Mouse (Mus musculus) ES-E14 (cell line): ENCODE data around the gene Megf11. TPM values are rescaled to one million over a fixed set of nuclear protein-coding genes. Genes with fewer than 3 reads are reported as not detected.

Source experiments
- DNase-seq: peaks from one replicate; pipeline ENCODE4 v3.0.0-alpha.2; 2013; ENCODE audit warnings: low read depth, low spot score
- H3K27ac ChIP-seq: 2 replicates; pipeline ENCODE4 v1.5.1; 2012; ENCODE audit warnings: low read depth, mild to moderate bottlenecking, low read length, moderate library complexity, mixed read lengths; ENCODE audit not compliant: poor library complexity, insufficient read depth, severe bottlenecking
- H3K36me3 ChIP-seq: 2 replicates; pipeline ENCODE4 v1.6.1; 2012; ENCODE audit warnings: mild to moderate bottlenecking, low read length, moderate library complexity, mixed read lengths; ENCODE audit not compliant: control insufficient read depth, poor library complexity, insufficient read depth, severe bottlenecking
- H3K4me1 ChIP-seq, 2 experiments: fragments of 150-350 bp in 1 of 2; sonication (generic) in 1 of 2; 2 replicates each; pipeline ENCODE4 v1.6.1; 2012; ENCODE audit warnings: low read length in 2 of 2, mild to moderate bottlenecking in 1 of 2, mixed read lengths in 1 of 2; ENCODE audit not compliant: control insufficient read depth in 2 of 2, insufficient read depth in 2 of 2, poor library complexity in 1 of 2
- H3K4me3 ChIP-seq, 2 experiments: fragments of 150-350 bp in 1 of 2; sonication (generic) in 1 of 2; 2 replicates each; pipeline ENCODE4 v1.5.1; 2012; ENCODE audit warnings: low read length in 2 of 2, low read depth in 1 of 2, mild to moderate bottlenecking in 1 of 2, mixed read lengths in 1 of 2; ENCODE audit not compliant: insufficient read depth in 1 of 2, poor library complexity in 1 of 2, severe bottlenecking in 1 of 2
- H3K9ac ChIP-seq: 2 replicates; pipeline ENCODE4 v1.6.1; 2012; ENCODE audit warnings: low read depth, mild to moderate bottlenecking, low read length, mixed read lengths; ENCODE audit not compliant: poor library complexity, insufficient read depth, severe bottlenecking
- H3K9me3 ChIP-seq: fragments of 150-350 bp; sonication (generic); 2 replicates; pipeline ENCODE4 v1.6.1; 2012; ENCODE audit warnings: low read depth, mild to moderate bottlenecking, low read length; ENCODE audit not compliant: control insufficient read depth, insufficient read depth
- CHD2 ChIP-seq: IDR thresholded peaks from 2 replicates; pipeline ENCODE4 v1.6.1; 2014; ENCODE audit warnings: mild to moderate bottlenecking, low read depth, low read length, inconsistent platforms
- HCFC1 ChIP-seq: IDR thresholded peaks from 2 replicates; pipeline ENCODE4 v1.6.1; 2012; ENCODE audit warnings: low read length, inconsistent platforms, borderline replicate concordance; ENCODE audit not compliant: insufficient read depth
- MAFK ChIP-seq: IDR thresholded peaks from 2 replicates; pipeline ENCODE4 v1.6.1; 2014; ENCODE audit warnings: mild to moderate bottlenecking, low read depth, low read length, inconsistent platforms; ENCODE audit not compliant: insufficient read depth
- ZC3H11A ChIP-seq: IDR thresholded peaks from 2 replicates; pipeline ENCODE4 v1.6.1; 2012; ENCODE audit warnings: low read depth, mild to moderate bottlenecking, inconsistent platforms, low read length, borderline replicate concordance
- ZNF384 ChIP-seq: IDR thresholded peaks from 2 replicates; pipeline ENCODE4 v1.6.1; 2012; ENCODE audit warnings: low read depth, low read length, inconsistent platforms
- in situ Hi-C, 2 experiments: fragments of 600-800 bp; cut with MboI; formaldehyde crosslinking; loops; one replicate each; pipeline ENCODE4 v1.15.1; 2025; ENCODE audit warnings: low sequenced_read_pairs in 2 of 2, inconsistent platforms in 1 of 2; ENCODE audit not compliant: unreplicated experiment in 2 of 2
- total RNA-seq: library from RNA; depleted of rRNA; stranded (reverse); fragments of 300-350 nt; gene quantifications from 2 replicates; pipeline ENCODE4 v1.2.3, GENCODE M21; 2012

Gene Megf11
- total RNA-seq, 1 experiment: 7.5 TPM

- Histone ChIP-seq H3K27ac (peak overlapping the region; percentile 45; the same call in 1 of the 2 replicates), H3K9me3 (no peaks in the 10 kb centered on the region), H3K9ac (no peak overlapping the region), H3K4me1 (peaks cover 11 to 32% of the 10 kb centered on the region in 2 experiments), H3K4me3 (no peak overlapping the region), H3K36me3 (no peaks in the 10 kb centered on the region; the same call in 1 of the 2 replicates)
- TF ChIP-seq HCFC1 (no peak), MAFK (no peak), ZNF384 (no peak), ZC3H11A (no peak), CHD2 (no peak)
- in situ Hi-C loops: loop anchor here in 1 of 2 experiments (10.0 kb wide), 1 partner anchor 1245 kb away; the partner anchor contains the start of gene Skor1
- no peak for DNase-seq
These were observed 4.3 kb downstream of the Megf11 start for GRCm38 (mm10) chr9:64389576-64390292.

DNA sequence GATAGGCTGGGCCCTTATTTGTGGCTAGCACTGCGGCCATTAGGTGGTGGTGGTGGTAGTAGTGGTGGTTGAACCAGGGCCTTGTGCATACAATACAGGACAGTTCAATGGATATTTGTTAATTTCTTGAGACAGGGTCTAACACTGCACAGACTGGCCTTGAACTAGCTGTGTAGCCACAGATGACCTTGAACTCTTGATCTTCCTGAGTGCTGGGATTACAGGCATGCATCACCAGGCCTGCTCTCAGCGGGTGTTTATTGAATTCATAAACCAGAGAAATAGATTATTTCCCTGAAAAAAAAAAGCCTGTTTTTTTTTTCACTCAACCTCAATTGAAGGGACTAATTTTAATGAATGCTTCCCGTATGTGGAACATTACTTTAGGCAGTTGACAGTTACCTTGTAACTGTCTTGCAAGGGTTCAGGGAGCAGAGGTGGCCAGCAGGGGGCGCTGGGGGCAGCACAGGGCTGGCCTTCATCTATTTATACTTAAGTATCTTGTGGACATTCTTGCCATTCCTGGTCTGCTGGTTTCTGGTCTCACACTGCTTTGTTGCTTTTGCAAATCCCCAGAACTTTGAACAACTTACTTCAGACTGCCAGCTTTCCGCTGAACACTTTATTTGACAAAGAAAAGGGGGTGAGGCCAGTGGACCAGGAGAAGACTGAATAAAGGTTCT is 8.6 kb downstream of the Megf11 start:
- Histone ChIP-seq H3K4me3 (no peak overlapping the region), H3K36me3 (no peaks in the 10 kb centered on the region), H3K9me3 (no peaks in the 10 kb centered on the region), H3K4me1 (peaks cover 5 to 18% of the 10 kb centered on the region in 2 experiments), H3K9ac (no peak overlapping the region), H3K27ac (no peak overlapping the region)
- TF ChIP-seq ZC3H11A: peak; percentile 51
- TF ChIP-seq HCFC1: no peak
- no peak for TF ChIP-seq MAFK
- DNase-seq: no peak
- in situ Hi-C loops: no loop called here

- in situ Hi-C loops: no loop called here
- Histone ChIP-seq H3K4me3 (no peak overlapping the region), H3K27ac (no peak overlapping the region), H3K36me3 (no peaks in the 10 kb centered on the region), H3K9ac (no peak overlapping the region), H3K4me1 (peaks cover 4 to 13% of the 10 kb centered on the region in 2 experiments; a peak in 3 of 4 replicates), H3K9me3 (no peaks in the 10 kb centered on the region)
- DNase-seq: no peak
- TF ChIP-seq MAFK (no peak), ZNF384 (no peak), CHD2 (no peak), HCFC1 (no peak), ZC3H11A (no peak)
These were observed 10.0 kb downstream of the Megf11 start for GRCm38 (mm10) chr9:64395238-64395920.

GRCm38 (mm10) chr9:64397108-64397507 is 11.7 kb downstream of the Megf11 start:
- Histone ChIP-seq H3K9me3 (no peaks in the 10 kb centered on the region), H3K4me1 (peaks cover 0 to 20% of the 10 kb centered on the region in 2 experiments; a peak in 2 of 4 replicates), H3K36me3 (no peaks in the 10 kb centered on the region), H3K4me3 (no peak overlapping the region), H3K9ac (no peak overlapping the region), H3K27ac (no peak overlapping the region)
- no peak for TF ChIP-seq CHD2
- TF ChIP-seq MAFK: no peak
- no peak for TF ChIP-seq HCFC1
- TF ChIP-seq ZNF384: 0 out of 2 replicates have a peak, but pooled peaks have one; percentile 25
- TF ChIP-seq ZC3H11A: no peak
- no peak for DNase-seq
- in situ Hi-C loops: no loop called here
